18 mouse cellular contexts compared by ENCODE assay signal in the genomic region with DNA sequence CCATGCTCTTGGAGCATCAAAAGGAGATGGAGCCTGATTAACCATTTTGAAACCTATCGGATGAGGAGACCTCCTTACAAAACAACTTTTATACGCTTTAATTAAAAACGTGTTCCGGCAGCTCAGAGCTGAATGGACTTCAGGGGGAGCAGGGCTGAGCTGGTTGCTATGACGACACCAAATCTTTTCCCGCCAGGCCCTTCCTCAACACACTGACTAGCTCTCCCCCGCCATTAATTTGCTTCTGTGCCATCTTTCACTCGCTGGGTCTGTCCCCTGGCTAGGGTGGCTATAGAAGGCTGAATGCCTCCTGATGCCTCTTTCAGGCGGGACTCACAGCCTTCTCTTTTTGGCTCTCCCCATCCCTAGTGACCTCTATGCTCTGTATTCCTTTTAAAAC. TPM values are rescaled to one million over a fixed set of nuclear protein-coding genes. Genes with fewer than 3 reads are reported as not detected.
A peak's percentile ranks its signal among the peaks of the same experiment; 100 is the strongest.
DNase-seq lines count a peak whose midpoint lies in the region; ATAC-seq and TF ChIP-seq lines count a peak whose summit lies in the region.
"Had no signal": no experiment of that assay in that cellular context is flagged by ENCODE, and none has a peak within 500 bp of the region (broad histone marks: within the 10 kb centered on the region; RNA-seq: fewer than 3 reads in every experiment).

No protein-coding gene starts in this region.

- H3K4me2 ChIP-seq in forebrain, embryonic 11.5 days (ENCODE audit: low read depth, low read length, severe bottlenecking) = no peak overlapping the region
- H3K4me2 ChIP-seq in hindbrain, embryonic 15.5 days = no peak overlapping the region
- peak overlapping the region; percentile 29 for H3K4me2 ChIP-seq in midbrain, embryonic 16.5 days (ENCODE audit: low read length)
- no peak overlapping the region for H3K4me2 ChIP-seq in lung, postnatal 0 days (replicated peaks; ENCODE audit: low read depth, low read length)
- H3K4me2 ChIP-seq: embryonic facial prominence, embryonic 13.5 days; heart, embryonic 12.5 days had no signal

- H3K27me3 ChIP-seq in forebrain, embryonic 11.5 days (ENCODE audit: control insufficient read depth, insufficient read depth, low read length) = peaks cover 45% of the 10 kb centered on the region
- peaks cover 57% of the 10 kb centered on the region for H3K27me3 ChIP-seq in hindbrain, embryonic 15.5 days
- peaks cover 54% of the 10 kb centered on the region for H3K27me3 ChIP-seq in midbrain, embryonic 16.5 days (ENCODE audit: control insufficient read depth, insufficient read depth, low read depth, low read length)
- peaks cover 15% of the 10 kb centered on the region; the same call in 1 of the 2 replicates for H3K27me3 ChIP-seq in lung, postnatal 0 days (replicated peaks; ENCODE audit: insufficient read depth, low read length)
- H3K27me3 ChIP-seq: CH12.LX had no signal

- no peak overlapping the region for H3K4me3 ChIP-seq in forebrain, embryonic 11.5 days (ENCODE audit: low read depth, low read length)
- H3K4me3 ChIP-seq in hindbrain, embryonic 15.5 days = no peak overlapping the region
- H3K4me3 ChIP-seq in midbrain, embryonic 16.5 days (ENCODE audit: low read depth, low read length) = no peak overlapping the region
- no peak overlapping the region for H3K4me3 ChIP-seq in lung, postnatal 0 days (ENCODE audit: low read depth, low read length)
- H3K4me3 ChIP-seq: embryonic facial prominence, embryonic 13.5 days; heart, embryonic 12.5 days; megakaryocyte, embryonic 14.5 days had no signal

- TF ChIP-seq EP300 in lung, postnatal 0 days (IDR thresholded peaks at IDR 0.05) = no peak

- peaks cover 5% of the 10 kb centered on the region; the same call in 1 of the 2 replicates for H3K4me1 ChIP-seq in forebrain, embryonic 11.5 days (replicated peaks; ENCODE audit: control insufficient read depth, insufficient read depth, low read length)
- H3K4me1 ChIP-seq in hindbrain, embryonic 15.5 days (replicated peaks) = peaks cover 3% of the 10 kb centered on the region; the same call in 1 of the 2 replicates
- H3K4me1 ChIP-seq in midbrain, embryonic 16.5 days (ENCODE audit: control insufficient read depth, insufficient read depth, low read length) = peaks cover 8% of the 10 kb centered on the region
- H3K4me1 ChIP-seq in lung, postnatal 0 days (ENCODE audit: insufficient read depth, low read depth, low read length) = no peaks in the 10 kb centered on the region
- H3K4me1 ChIP-seq: megakaryocyte, embryonic 14.5 days had no signal

- WGBS in forebrain, embryonic 11.5 days = under 1% methylated on average over 9 of the region's 9 CpGs
- 7% methylated on average over 9 of the region's 9 CpGs for WGBS in hindbrain, embryonic 15.5 days
- WGBS in midbrain, embryonic 16.5 days = 4% methylated on average over 9 of the region's 9 CpGs
- 29% methylated on average over 9 of the region's 9 CpGs for WGBS in lung, postnatal 0 days

- TF ChIP-seq CTCF in lung, postnatal 0 days (IDR thresholded peaks at IDR 0.05) = no peak

- peak; percentile 81 for ATAC-seq in forebrain, embryonic 11.5 days (replicated peaks; ENCODE audit: low FRiP score)
- 0 out of 2 replicates have a peak, but pooled peaks have one; percentile 47 for ATAC-seq in hindbrain, embryonic 15.5 days (ENCODE audit: low FRiP score, low read depth)
- ATAC-seq in midbrain, embryonic 16.5 days = peak; percentile 81
- ATAC-seq in granulocyte monocyte progenitor cell, adult 5-6 weeks (replicated peaks; ENCODE audit: poor library complexity, severe bottlenecking) = no peak
- no peak for ATAC-seq in lung, postnatal 0 days

- H3K27ac ChIP-seq in forebrain, embryonic 11.5 days (ENCODE audit: low read depth, low read length) = no peak overlapping the region
- no peak overlapping the region for H3K27ac ChIP-seq in hindbrain, embryonic 15.5 days (replicated peaks)
- no peak overlapping the region for H3K27ac ChIP-seq in midbrain, embryonic 16.5 days (ENCODE audit: low read length)
- H3K27ac ChIP-seq in lung, postnatal 0 days (ENCODE audit: low read length) = no peak overlapping the region
- H3K27ac ChIP-seq: embryonic facial prominence, embryonic 13.5 days had no signal

- DNase-seq in embryo, embryonic 10 days (ENCODE audit: low spot score) = peak; percentile 61
- DNase-seq in embryo, embryonic 9.5 days (ENCODE audit: extremely low spot score) = no peak
- peak; percentile 74 for DNase-seq in forebrain, embryonic 11.5 days (ENCODE audit: low spot score)
- DNase-seq in cerebellum, postnatal 36 days = no peak
- DNase-seq in lung, postnatal 0 days (ENCODE audit: low spot score) = no peak
- DNase-seq: cerebellum, postnatal 10 days; gastrocnemius, postnatal 14 days; kidney, adult 2 months; lung, adult 18-20 months; thymus, adult 18-20 months had no signal

- no peaks in the 10 kb centered on the region for H3K9me3 ChIP-seq in forebrain, embryonic 11.5 days (ENCODE audit: control insufficient read depth, low read length)
- H3K9me3 ChIP-seq in hindbrain, embryonic 15.5 days = no peaks in the 10 kb centered on the region
- H3K9me3 ChIP-seq in midbrain, embryonic 16.5 days (replicated peaks; ENCODE audit: control insufficient read depth, low read length, poor library complexity, severe bottlenecking) = no peaks in the 10 kb centered on the region
- no peaks in the 10 kb centered on the region for H3K9me3 ChIP-seq in lung, postnatal 0 days (ENCODE audit: low read length)
- H3K9me3 ChIP-seq: embryonic facial prominence, embryonic 13.5 days; heart, embryonic 12.5 days; megakaryocyte, embryonic 14.5 days had no signal

- no peak overlapping the region for H3K9ac ChIP-seq in forebrain, embryonic 11.5 days (ENCODE audit: low read length)
- H3K9ac ChIP-seq in hindbrain, embryonic 15.5 days = no peak overlapping the region
- no peak overlapping the region for H3K9ac ChIP-seq in midbrain, embryonic 16.5 days (ENCODE audit: low read depth, low read length)
- no peak overlapping the region for H3K9ac ChIP-seq in lung, postnatal 0 days (replicated peaks; ENCODE audit: low read depth)
- H3K9ac ChIP-seq: embryonic facial prominence, embryonic 13.5 days; heart, embryonic 12.5 days had no signal

- H3K36me3 ChIP-seq in forebrain, embryonic 11.5 days (ENCODE audit: control insufficient read depth, insufficient read depth, low read length) = no peaks in the 10 kb centered on the region
- no peaks in the 10 kb centered on the region for H3K36me3 ChIP-seq in hindbrain, embryonic 15.5 days
- no peaks in the 10 kb centered on the region for H3K36me3 ChIP-seq in midbrain, embryonic 16.5 days (ENCODE audit: control insufficient read depth, insufficient read depth, low read length)
- no peaks in the 10 kb centered on the region for H3K36me3 ChIP-seq in lung, postnatal 0 days (ENCODE audit: insufficient read depth, low read length)
- H3K36me3 ChIP-seq: embryonic facial prominence, embryonic 13.5 days; heart, embryonic 12.5 days had no signal

RNA-seq across cellular contexts. Expression of gene Foxa1, which starts 16.2 kb away (rescaled TPM):
- polyA plus RNA-seq in forebrain, embryonic 11.5 days (2014; fragmentation: Nextera tagmentation; extraction: Ambion mirVana) = 1.7 and 1.9 TPM in 2 replicates
- polyA plus RNA-seq in hindbrain, embryonic 15.5 days (2015; fragmentation: Nextera tagmentation; extraction: Ambion mirVana) = 0.89 and 1.2 TPM in 2 replicates
- 1.1 and 1.8 TPM in 2 replicates for polyA plus RNA-seq in midbrain, embryonic 16.5 days (2015; fragmentation: Nextera tagmentation; extraction: Ambion mirVana)
- total RNA-seq in granulocyte monocyte progenitor cell, adult 5-6 weeks (2014; fragmentation: Nextera tagmentation) = not detected in 2 replicates
- not detected in 2 replicates for total RNA-seq in granulocyte monocyte progenitor cell, adult 5-6 weeks (2017)
- polyA plus RNA-seq in lung, postnatal 0 days (2015; fragmentation: Nextera tagmentation; extraction: Ambion mirVana) = 7.9 and 8.2 TPM in 2 replicates
- total RNA-seq: CH12.LX; gastrocnemius, postnatal 14 days; hematopoietic stem cell, adult 5-6 weeks had no signal

RNA-seq across cellular contexts. Expression of gene Ttc6, which starts 33.4 kb away (rescaled TPM):
- polyA plus RNA-seq in forebrain, embryonic 11.5 days (2014; fragmentation: Nextera tagmentation; extraction: Ambion mirVana) = 0.44 and 0.57 TPM in 2 replicates
- polyA plus RNA-seq in hindbrain, embryonic 15.5 days (2015; fragmentation: Nextera tagmentation; extraction: Ambion mirVana) = 0.78 and 0.92 TPM in 2 replicates
- 1.1 and 1.3 TPM in 2 replicates for polyA plus RNA-seq in midbrain, embryonic 16.5 days (2015; fragmentation: Nextera tagmentation; extraction: Ambion mirVana)
- not detected in 2 replicates for total RNA-seq in granulocyte monocyte progenitor cell, adult 5-6 weeks (2014; fragmentation: Nextera tagmentation)
- not detected in 2 replicates for total RNA-seq in granulocyte monocyte progenitor cell, adult 5-6 weeks (2017)
- polyA plus RNA-seq in lung, postnatal 0 days (2015; fragmentation: Nextera tagmentation; extraction: Ambion mirVana) = 2.1 and 2.5 TPM in 2 replicates
- total RNA-seq: CH12.LX; gastrocnemius, postnatal 14 days; hematopoietic stem cell, adult 5-6 weeks had no signal

Comparison
In these comparisons a context has a peak if more than half of its experiments do, and no peak if none do; other contexts are left out.
1. DNase-seq: peak in embryo, embryonic 10 days (single experiment) and forebrain, embryonic 11.5 days (single experiment); none in embryo, embryonic 9.5 days (single experiment), cerebellum, postnatal 36 days (0 of 2) and lung, postnatal 0 days (single experiment).
2. ATAC-seq: peak in forebrain, embryonic 11.5 days (single experiment), hindbrain, embryonic 15.5 days (single experiment) and midbrain, embryonic 16.5 days (single experiment); none in granulocyte monocyte progenitor cell, adult 5-6 weeks (single experiment) and lung, postnatal 0 days (single experiment).